Mouse (Mus musculus): ENCODE data around the gene Gm4070.
"Not testable (repeated sequence)": the region's sequence is repeated elsewhere in the genome, so short reads cannot be mapped to it uniquely, and the experiment has no call there.

Gene Gm4070

GRCm38 (mm10) chr7:105953812-105954211 is at the start of gene Gm4070:
Gene Gm4070, minus strand, starts transcription at chr7:105953967.
- not testable (repeated sequence) for DNase-seq (ENCODE audit: low read depth)

GRCm38 (mm10) chr7:105954540-105954939 is 773 bp upstream of the Gm4070 start:
- DNase-seq (ENCODE audit: low read depth), result not testable (repeated sequence)

GRCm38 (mm10) chr7:105952408-105952807 is 1.4 kb downstream of the Gm4070 start:
- not testable (repeated sequence) for DNase-seq (ENCODE audit: low read depth)

- DNase-seq (ENCODE audit: low read depth), result not testable (repeated sequence)
Observed at GRCm38 (mm10) chr7:105945238-105945637, 8.5 kb downstream of the Gm4070 start.

- not testable (repeated sequence) for DNase-seq (ENCODE audit: low read depth)
Observed at GRCm38 (mm10) chr7:105932132-105932531, 21.6 kb downstream of the Gm4070 start.

GRCm38 (mm10) chr7:105883588-105884336 is 70.0 kb downstream of the Gm4070 start:
- not testable (repeated sequence) for DNase-seq (ENCODE audit: low read depth)

GRCm38 (mm10) chr7:105879717-105880484 is 73.9 kb downstream of the Gm4070 start:
- not testable (repeated sequence) for DNase-seq (ENCODE audit: low read depth)

- not testable (repeated sequence) for DNase-seq (ENCODE audit: low read depth)
Observed at GRCm38 (mm10) chr7:105855718-105856560, 97.8 kb downstream of the Gm4070 start.
